Mouse (Mus musculus) intestine, postnatal 0 days (tissue): ENCODE data around the gene Duxf3. TPM values are rescaled to one million over a fixed set of nuclear protein-coding genes. Genes with fewer than 3 reads are reported as not detected.

Source experiments
- ATAC-seq: fragments of 200-750 bp; cut with Nextera tagmentation; 2 replicates; pipeline ENCODE4 v1.8.0; 2017; ENCODE audit warnings: mild to moderate bottlenecking, moderate TSS enrichment, moderate library complexity
- H3K27ac ChIP-seq: fragments of 300-500 bp; sonication (generic); 2 replicates; pipeline ENCODE4 v1.5.1; 2014; ENCODE audit warnings: mild to moderate bottlenecking, low read depth, low read length, moderate library complexity
- H3K27me3 ChIP-seq: fragments of 300-500 bp; sonication (generic); replicated peaks from 2 replicates; pipeline ENCODE4 v1.6.1; 2014; ENCODE audit warnings: low read length, mixed read lengths; ENCODE audit not compliant: control insufficient read depth, insufficient read depth
- H3K36me3 ChIP-seq: fragments of 300-500 bp; sonication (generic); 2 replicates; pipeline ENCODE4 v1.6.1; 2014; ENCODE audit warnings: mild to moderate bottlenecking, moderate library complexity; ENCODE audit not compliant: control insufficient read depth, insufficient read depth
- H3K4me1 ChIP-seq: fragments of 300-500 bp; sonication (generic); replicated peaks from 2 replicates; pipeline ENCODE4 v1.6.1; 2014; ENCODE audit warnings: antibody characterized with exemption, low read length, mixed read lengths; ENCODE audit not compliant: control insufficient read depth, insufficient read depth
- H3K4me2 ChIP-seq: fragments of 300-500 bp; sonication (generic); replicated peaks from 2 replicates; pipeline ENCODE4 v1.6.1; 2014; ENCODE audit warnings: low read depth, mild to moderate bottlenecking, moderate library complexity
- H3K4me3 ChIP-seq: fragments of 300-500 bp; sonication (generic); 2 replicates; pipeline ENCODE4 v1.5.1; 2014; ENCODE audit warnings: low read depth, low read length
- H3K9ac ChIP-seq: fragments of 300-500 bp; sonication (generic); 2 replicates; pipeline ENCODE4 v1.6.1; 2014; ENCODE audit warnings: mild to moderate bottlenecking, low read depth, low read length
- H3K9me3 ChIP-seq: fragments of 300-500 bp; sonication (generic); 2 replicates; pipeline ENCODE4 v1.6.1; 2016; ENCODE audit warnings: mixed run types; ENCODE audit not compliant: control insufficient read depth
- CTCF ChIP-seq: sonication (generic); IDR thresholded peaks from 2 replicates; pipeline ENCODE4 v1.5.1; 2016; ENCODE audit warnings: low read depth, mild to moderate bottlenecking, control low read depth, antibody characterized with exemption, moderate library complexity
- WGBS: fragments of 180-500 bp; shearing (Covaris S2); extraction: QIAGEN DNeasy Blood & Tissue Kit; methylation state at CpG from one replicate; pipeline ENCODE4 v1.1.7; 2014; 5-methylcytosine and 5-hydroxymethylcytosine counted together
- polyA plus RNA-seq: library from polyadenylated mRNA; unstranded; fragments of >200 nt; fragmentation: Nextera tagmentation; extraction: Ambion mirVana; gene quantifications from 2 replicates; pipeline ENCODE4 v1.2.1, GENCODE M21; 2015

Duxf3 gene
- polyA plus RNA-seq, 1 experiment from 2014 or later: not detected

GRCm38 (mm10) chr10:58210514-58210913 lies 22.0 kb downstream of the Duxf3 start:
- 59% methylated on average over 1 of the region's 1 CpGs for WGBS
- ATAC-seq: no peak

GRCm38 (mm10) chr10:58209710-58210467 lies 22.6 kb downstream of the Duxf3 start:
- Histone ChIP-seq H3K9ac (no peak overlapping the region), H3K4me1 (no peaks in the 10 kb centered on the region), H3K9me3 (no peaks in the 10 kb centered on the region), H3K4me3 (no peak overlapping the region), H3K27me3 (no peaks in the 10 kb centered on the region), H3K36me3 (no peaks in the 10 kb centered on the region), H3K4me2 (no peak overlapping the region), H3K27ac (no peak overlapping the region)
- no peak for ATAC-seq
- WGBS: 72% methylated on average over 2 of the region's 2 CpGs
- no peak for TF ChIP-seq CTCF

More at GRCm38 (mm10) chr10:58210514-58210913, 22.0 kb downstream of the Duxf3 start:
- H3K27me3 ChIP-seq: no peaks in the 10 kb centered on the region
- H3K9ac ChIP-seq: no peak overlapping the region
- no peak overlapping the region for H3K27ac ChIP-seq
- no peaks in the 10 kb centered on the region for H3K4me1 ChIP-seq
- no peak overlapping the region for H3K4me3 ChIP-seq
- no peak overlapping the region for H3K4me2 ChIP-seq
- H3K9me3 ChIP-seq: no peaks in the 10 kb centered on the region
- no peak for TF ChIP-seq CTCF
- H3K36me3 ChIP-seq: no peaks in the 10 kb centered on the region

- H3K4me3 ChIP-seq: no peak overlapping the region
- no peaks in the 10 kb centered on the region for H3K9me3 ChIP-seq
- no peak for ATAC-seq
- WGBS: 89% methylated on average over 4 of the region's 4 CpGs
- no peak for TF ChIP-seq CTCF
- H3K27me3 ChIP-seq: no peaks in the 10 kb centered on the region
- H3K9ac ChIP-seq: no peak overlapping the region
- no peaks in the 10 kb centered on the region for H3K4me1 ChIP-seq
- no peaks in the 10 kb centered on the region for H3K36me3 ChIP-seq
- H3K4me2 ChIP-seq: no peak overlapping the region
- no peak overlapping the region for H3K27ac ChIP-seq
Measured at GRCm38 (mm10) chr10:58206639-58207404, 25.7 kb downstream of the Duxf3 start.

- Histone ChIP-seq H3K27me3 (no peaks in the 10 kb centered on the region), H3K27ac (no peak overlapping the region), H3K4me2 (no peak overlapping the region), H3K9me3 (no peaks in the 10 kb centered on the region), H3K4me3 (no peak overlapping the region), H3K9ac (no peak overlapping the region), H3K36me3 (no peaks in the 10 kb centered on the region), H3K4me1 (no peaks in the 10 kb centered on the region)
- TF ChIP-seq CTCF: no peak
- 43% methylated on average over 1 of the region's 1 CpGs for WGBS
- no peak for ATAC-seq
Measured at GRCm38 (mm10) chr10:58205986-58206385, 26.5 kb downstream of the Duxf3 start.

Other genes starting within 250 kb of the Duxf3 start
- gene AW822073, start 7.7 kb downstream of the Duxf3 start, polyA plus RNA-seq: not detected in 2 replicates
- not detected in 2 replicates for gene Gm4981, start 4.0 kb upstream of the Duxf3 start, polyA plus RNA-seq
- 91.7 and 96.3 TPM in 2 replicates for gene Gcc2, start 22.8 kb upstream of the Duxf3 start, polyA plus RNA-seq
- 79.8 and 85.6 TPM in 2 replicates for gene Lims1, start 90.8 kb upstream of the Duxf3 start, polyA plus RNA-seq
- 8.0 and 9.0 TPM in 2 replicates for gene Ranbp2, start 214.2 kb upstream of the Duxf3 start, polyA plus RNA-seq